Mouse (Mus musculus) adrenal gland, postnatal 25 days (tissue): ENCODE data around the gene Hnrnpdl. TPM values are rescaled to one million over a fixed set of nuclear protein-coding genes. Genes with fewer than 3 reads are reported as not detected.

Source experiments
- DNase-seq: peaks from one replicate; pipeline ENCODE4 v3.0.0; 2021; ENCODE audit warnings: mixed read lengths
- long read RNA-seq: library from polyadenylated mRNA; stranded (forward); transcript quantifications from one replicate; pipeline ENCODE4 v2.0.0, GENCODE M21; 2021
- total RNA-seq: library from RNA; stranded (reverse); gene quantifications from 2 replicates; pipeline ENCODE4 v1.2.3, GENCODE M21; 2021

Hnrnpdl gene
- 139 and 144 TPM in 2 replicates for total RNA-seq
- long read RNA-seq, transcript Hnrnpdl-207 (7 exons, 2,374 nt) = major isoform, 29 of 108 reads
- long read RNA-seq, transcript Hnrnpdl-201 (9 exons, 2,149 nt) = minor isoform, 16 of 108 reads
- long read RNA-seq, transcript Hnrnpdl-202 (8 exons, 2,752 nt) = minor isoform, 14 of 108 reads
- long read RNA-seq, partial matches to known transcripts = 32 of 108 reads
- long read RNA-seq, other reads (novel, unspliced or antisense) = 17 of 108 reads

GRCm38 (mm10) chr5:100039602-100040142 is at the start of gene Hnrnpdl, which contains the start of gene Enoph1:
Hnrnpdl (minus strand) TSS chr5:100039664.
Enoph1 (plus strand) TSS chr5:100039985.
- peak; percentile 94 for DNase-seq

GRCm38 (mm10) chr5:100085097-100085496 is 45.6 kb upstream of the Hnrnpdl start:
- peak; percentile 17 for DNase-seq

- no peak for DNase-seq
Observed at GRCm38 (mm10) chr5:100083953-100084562, 44.6 kb upstream of the Hnrnpdl start.

- DNase-seq = no peak
Observed at GRCm38 (mm10) chr5:100082006-100082405, 42.5 kb upstream of the Hnrnpdl start.

GRCm38 (mm10) chr5:100079931-100080275 is 40.4 kb upstream of the Hnrnpdl start:
- DNase-seq = no peak

- DNase-seq = no peak
Observed at GRCm38 (mm10) chr5:100079040-100079930, 39.8 kb upstream of the Hnrnpdl start.

- DNase-seq = no peak
Observed at GRCm38 (mm10) chr5:100074571-100074970, 35.1 kb upstream of the Hnrnpdl start.

GRCm38 (mm10) chr5:100072557-100072956 is 33.1 kb upstream of the Hnrnpdl start:
- DNase-seq = no peak

GRCm38 (mm10) chr5:100071541-100071940 is 32.1 kb upstream of the Hnrnpdl start:
- DNase-seq = no peak

GRCm38 (mm10) chr5:100070255-100070654 is 30.8 kb upstream of the Hnrnpdl start:
- peak; percentile 88 for DNase-seq

- no peak for DNase-seq
Observed at GRCm38 (mm10) chr5:100069526-100069925, 30.1 kb upstream of the Hnrnpdl start.

- DNase-seq = no peak
Observed at GRCm38 (mm10) chr5:100067579-100067978, 28.1 kb upstream of the Hnrnpdl start.

- DNase-seq = no peak
Observed at GRCm38 (mm10) chr5:100060876-100061275, 21.4 kb upstream of the Hnrnpdl start.

- no peak for DNase-seq
Observed at GRCm38 (mm10) chr5:100059326-100059725, 19.9 kb upstream of the Hnrnpdl start.

- no peak for DNase-seq
Observed at GRCm38 (mm10) chr5:100058729-100059128, 19.3 kb upstream of the Hnrnpdl start.

GRCm38 (mm10) chr5:100057461-100058209 is 18.2 kb upstream of the Hnrnpdl start:
- no peak for DNase-seq

- peak; percentile 57 for DNase-seq
Observed at GRCm38 (mm10) chr5:100055866-100056369, 16.5 kb upstream of the Hnrnpdl start.

GRCm38 (mm10) chr5:100054807-100055547 is 15.5 kb upstream of the Hnrnpdl start:
- DNase-seq = no peak

GRCm38 (mm10) chr5:100052728-100053127 is 13.3 kb upstream of the Hnrnpdl start:
- no peak for DNase-seq

GRCm38 (mm10) chr5:100049904-100050303 is 10.4 kb upstream of the Hnrnpdl start:
- DNase-seq = no peak

GRCm38 (mm10) chr5:100047871-100048270 is 8.4 kb upstream of the Hnrnpdl start:
- no peak for DNase-seq
